In the genomic region with DNA sequence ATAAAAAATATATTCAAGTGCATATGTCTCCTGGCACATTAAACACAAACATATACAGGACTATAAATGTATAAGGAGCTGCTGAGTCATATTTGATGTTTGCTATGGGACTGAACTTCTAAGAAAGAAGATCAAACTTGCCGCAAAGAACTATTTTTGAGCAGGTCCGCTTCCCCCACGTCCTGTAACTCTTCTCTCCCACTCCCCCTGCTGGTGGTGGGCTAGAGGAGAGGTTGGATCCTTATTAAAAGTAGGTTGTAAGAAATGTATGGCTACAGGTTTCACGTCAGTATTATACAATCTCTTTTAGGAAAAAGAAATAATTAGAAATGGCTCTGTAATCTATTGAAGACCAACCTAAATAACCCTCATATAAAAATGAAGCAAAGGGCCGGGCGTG, we compare ENCODE assay signal across 10 mouse cellular contexts. TPM values are rescaled to one million over a fixed set of nuclear protein-coding genes. Genes with fewer than 3 reads are reported as not detected.
A peak's percentile ranks its signal among the peaks of the same experiment; 100 is the strongest.
DNase-seq lines count a peak whose midpoint lies in the region; ATAC-seq and TF ChIP-seq lines count a peak whose summit lies in the region.
"Had no signal": no experiment of that assay in that cellular context is flagged by ENCODE, and none has a peak within 500 bp of the region (broad histone marks: within the 10 kb centered on the region; RNA-seq: fewer than 3 reads in every experiment).

No protein-coding gene starts in this region.

- TF ChIP-seq POLR2A in cerebellum, adult 2 months (IDR thresholded peaks at IDR 0.05; ENCODE audit: borderline replicate concordance, insufficient read depth, low read length), result no peak

- H3K9ac ChIP-seq in intestine, postnatal 0 days (ENCODE audit: low read depth, low read length), result no peak overlapping the region
- H3K9ac ChIP-seq in intestine, embryonic 16.5 days (ENCODE audit: low read depth, low read length), result no peak overlapping the region
- H3K9ac ChIP-seq: intestine, embryonic 15.5 days had no signal

- peak; percentile 86 for DNase-seq in induced T-regulatory cell, adult 2 months (ENCODE audit: low read depth)
- peak; percentile 33 to 50 for DNase-seq in spleen, postnatal 36 days (ENCODE audit: low spot score in 2 of 2)
- DNase-seq in cerebellum, adult 18-20 months, result no peak
- DNase-seq in cerebellum, adult 2 months, result no peak
- no peak for DNase-seq in adrenal gland, adult (ENCODE audit: inconsistent age in 2 of 2, low spot score in 1 of 2)
- DNase-seq: cerebellum, postnatal 25 days had no signal

- no peak for ATAC-seq in intestine, postnatal 0 days
- no peak for ATAC-seq in intestine, embryonic 16.5 days
- ATAC-seq in CD4-positive, CD25-positive, alpha-beta regulatory T cell, adult 4 months, result peak; percentile 90
- ATAC-seq: intestine, embryonic 15.5 days had no signal

- H3K9me3 ChIP-seq in intestine, postnatal 0 days (ENCODE audit: control insufficient read depth), result no peaks in the 10 kb centered on the region
- H3K9me3 ChIP-seq in intestine, embryonic 16.5 days (ENCODE audit: control insufficient read depth, low read length), result peaks cover 4% of the 10 kb centered on the region; the same call in 1 of the 2 replicates
- H3K9me3 ChIP-seq: intestine, embryonic 15.5 days had no signal

- TF ChIP-seq CTCF in intestine, postnatal 0 days (IDR thresholded peaks at IDR 0.05; ENCODE audit: low read depth), result peak; percentile 45
- TF ChIP-seq CTCF in cerebellum, adult 2 months (IDR thresholded peaks at IDR 0.05; ENCODE audit: borderline replicate concordance, insufficient read depth, low read depth, low read length), result no peak

- no peak overlapping the region for H3K4me2 ChIP-seq in intestine, postnatal 0 days (replicated peaks; ENCODE audit: low read depth)
- no peak overlapping the region for H3K4me2 ChIP-seq in intestine, embryonic 16.5 days (ENCODE audit: low read depth, low read length)
- H3K4me2 ChIP-seq: intestine, embryonic 15.5 days had no signal

- H3K4me1 ChIP-seq in intestine, postnatal 0 days (replicated peaks; ENCODE audit: control insufficient read depth, insufficient read depth, low read length), result no peaks in the 10 kb centered on the region
- no peaks in the 10 kb centered on the region; the same call in 1 of the 2 replicates for H3K4me1 ChIP-seq in intestine, embryonic 16.5 days (ENCODE audit: control insufficient read depth, insufficient read depth, low read length)
- peaks cover 3% of the 10 kb centered on the region; the same call in 1 of the 2 replicates for H3K4me1 ChIP-seq in cerebellum, adult 2 months (ENCODE audit: control insufficient read depth, insufficient read depth, low read length)
- H3K4me1 ChIP-seq: intestine, embryonic 15.5 days had no signal

- no peak overlapping the region for H3K4me3 ChIP-seq in intestine, postnatal 0 days (ENCODE audit: low read depth, low read length)
- no peak overlapping the region for H3K4me3 ChIP-seq in intestine, embryonic 16.5 days (ENCODE audit: low read length)
- H3K4me3 ChIP-seq in cerebellum, adult 2 months (replicated peaks; ENCODE audit: insufficient read depth, low read depth, low read length), result no peak overlapping the region
- H3K4me3 ChIP-seq: intestine, embryonic 15.5 days had no signal

- no peaks in the 10 kb centered on the region for H3K27me3 ChIP-seq in intestine, postnatal 0 days (replicated peaks; ENCODE audit: control insufficient read depth, insufficient read depth, low read length)
- no peaks in the 10 kb centered on the region for H3K27me3 ChIP-seq in intestine, embryonic 16.5 days (replicated peaks; ENCODE audit: control insufficient read depth, insufficient read depth, low read length)
- H3K27me3 ChIP-seq in cerebellum, adult 2 months (ENCODE audit: control insufficient read depth, insufficient read depth, low read length), result no peaks in the 10 kb centered on the region
- H3K27me3 ChIP-seq: intestine, embryonic 15.5 days had no signal

- no peak overlapping the region for H3K27ac ChIP-seq in intestine, postnatal 0 days (ENCODE audit: low read depth, low read length)
- no peak overlapping the region for H3K27ac ChIP-seq in intestine, embryonic 16.5 days (ENCODE audit: low read length)
- no peak overlapping the region for H3K27ac ChIP-seq in cerebellum, adult 2 months (ENCODE audit: insufficient read depth, low read length)
- H3K27ac ChIP-seq: intestine, embryonic 15.5 days had no signal

- 88% methylated on average over 6 of the region's 6 CpGs for WGBS in intestine, postnatal 0 days
- WGBS in intestine, embryonic 16.5 days, result 89% methylated on average over 6 of the region's 6 CpGs
- WGBS in cerebellum, adult 2 months, result 94% methylated on average over 6 of the region's 6 CpGs

- H3K36me3 ChIP-seq in intestine, postnatal 0 days (ENCODE audit: control insufficient read depth, insufficient read depth), result no peaks in the 10 kb centered on the region
- H3K36me3 ChIP-seq in intestine, embryonic 16.5 days (ENCODE audit: control insufficient read depth, insufficient read depth, low read length), result 0 out of 2 replicates have a peak, but pooled peaks cover 4% of the 10 kb centered on the region

RNA-seq across cellular contexts. Expression of a gene that starts 19.0 kb away (rescaled TPM):
- polyA plus RNA-seq in intestine, postnatal 0 days (2015; fragmentation: Nextera tagmentation; extraction: Ambion mirVana), result 18.3 and 19.9 TPM in 2 replicates
- polyA plus RNA-seq in intestine, embryonic 16.5 days (2015; fragmentation: Nextera tagmentation; extraction: Ambion mirVana), result 23.6 and 23.7 TPM in 2 replicates
- 10 to 100 TPM in 1 of 2 experiments, 1 to 10 TPM in 1; 9.9 to 11.3 TPM for polyA plus RNA-seq in CD4-positive, CD25-positive, alpha-beta regulatory T cell, adult 4 months (2017; shearing (Covaris generic))
- polyA plus RNA-seq in cerebellum, adult 2 months (2012; rRNA removed), result 59.1 and 69.7 TPM in 2 replicates

Comparison
In these comparisons a context has a peak if more than half of its experiments do, and no peak if none do; other contexts are left out.
1. DNase-seq: peak in induced T-regulatory cell, adult 2 months (single experiment) and spleen, postnatal 36 days (2 of 2); none in cerebellum, adult 18-20 months (0 of 2), cerebellum, adult 2 months (0 of 2) and adrenal gland, adult (0 of 2).